Mouse (Mus musculus) liver, embryonic 15.5 days (tissue): ENCODE measurements around the gene Tpk1. TPM values are rescaled to one million over a fixed set of nuclear protein-coding genes. Genes with fewer than 3 reads are reported as not detected.

Experiments
- ATAC-seq: fragments of 200-750 bp; cut with Nextera tagmentation; 2 replicates; pipeline ENCODE4 v1.8.0; 2017; ENCODE audit warnings: moderate number of reproducible peaks, mild to moderate bottlenecking, moderate library complexity; ENCODE audit not compliant: insufficient read depth
- H3K27ac ChIP-seq: fragments of 300-500 bp; sonication (generic); replicated peaks from 2 replicates; pipeline ENCODE4 v1.5.1; 2015; ENCODE audit warnings: mild to moderate bottlenecking, inconsistent platforms
- H3K27me3 ChIP-seq: fragments of 300-500 bp; sonication (generic); 2 replicates; pipeline ENCODE4 v1.6.1; 2015; ENCODE audit warnings: mild to moderate bottlenecking, inconsistent platforms
- H3K36me3 ChIP-seq: fragments of 300-500 bp; sonication (generic); replicated peaks from 2 replicates; pipeline ENCODE4 v1.6.1; 2015; ENCODE audit warnings: moderate library complexity, mild to moderate bottlenecking, inconsistent platforms
- H3K4me1 ChIP-seq: fragments of 300-500 bp; sonication (generic); replicated peaks from 2 replicates; pipeline ENCODE4 v1.6.1; 2015; ENCODE audit warnings: inconsistent platforms
- H3K4me2 ChIP-seq: fragments of 300-500 bp; sonication (generic); 2 replicates; pipeline ENCODE4 v1.6.1; 2015; ENCODE audit warnings: moderate library complexity, mild to moderate bottlenecking, inconsistent platforms
- H3K4me3 ChIP-seq: fragments of 300-500 bp; sonication (generic); replicated peaks from 2 replicates; pipeline ENCODE4 v1.5.1; 2015; ENCODE audit warnings: mild to moderate bottlenecking, inconsistent platforms
- H3K9ac ChIP-seq: fragments of 300-500 bp; sonication (generic); 2 replicates; pipeline ENCODE4 v1.6.1; 2015; ENCODE audit warnings: moderate library complexity, mild to moderate bottlenecking, inconsistent platforms
- H3K9me3 ChIP-seq: fragments of 300-500 bp; sonication (generic); replicated peaks from 2 replicates; pipeline ENCODE4 v1.6.1; 2016; ENCODE audit warnings: inconsistent platforms
- WGBS: fragments of 180-500 bp; shearing (Covaris S2); methylation state at CpG from one replicate; pipeline ENCODE4 v1.1.7; 2015; ENCODE audit warnings: mixed read lengths; ENCODE audit not compliant: insufficient replicate concordance; 5-methylcytosine and 5-hydroxymethylcytosine counted together
- polyA plus RNA-seq: library from polyadenylated mRNA; unstranded; fragments of >200 nt; fragmentation: Nextera tagmentation; extraction: Ambion mirVana; gene quantifications from 2 replicates; pipeline ENCODE4 v1.2.1, GENCODE M21; 2015

Tpk1 gene
- polyA plus RNA-seq, 1 experiment from 2014 or later = 7.2 TPM

DNA sequence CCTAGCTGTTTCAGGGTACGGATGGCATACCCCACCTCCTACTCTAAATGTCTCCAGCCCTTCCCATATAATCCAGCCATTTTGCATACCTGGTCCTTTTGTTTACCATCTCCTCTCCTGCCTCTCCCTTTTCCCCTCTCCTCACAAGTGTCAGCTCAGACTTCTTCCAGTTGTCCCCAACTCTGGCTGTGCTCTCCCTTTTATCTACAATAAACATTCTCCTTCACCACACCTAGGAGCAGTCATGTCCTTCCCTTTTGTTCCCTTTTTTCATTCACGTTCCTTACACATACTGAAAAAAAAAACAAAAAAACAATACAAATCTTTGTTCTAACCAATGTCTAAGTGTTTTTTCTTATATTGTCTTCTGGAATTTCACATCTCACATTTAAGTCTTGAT, 1.6 kb upstream of the Tpk1 start:
- H3K4me1 ChIP-seq = peaks cover 38% of the 10 kb centered on the region
- H3K9me3 ChIP-seq = no peaks in the 10 kb centered on the region
- H3K27ac ChIP-seq = no peak overlapping the region
- ATAC-seq = no peak
- no peaks in the 10 kb centered on the region; the same call in 1 of the 2 replicates for H3K36me3 ChIP-seq
- H3K4me2 ChIP-seq = no peak overlapping the region
- H3K9ac ChIP-seq = no peak overlapping the region
- H3K4me3 ChIP-seq = no peak overlapping the region
- WGBS = 64% methylated on average over 2 of the region's 2 CpGs
- no peaks in the 10 kb centered on the region for H3K27me3 ChIP-seq

DNA sequence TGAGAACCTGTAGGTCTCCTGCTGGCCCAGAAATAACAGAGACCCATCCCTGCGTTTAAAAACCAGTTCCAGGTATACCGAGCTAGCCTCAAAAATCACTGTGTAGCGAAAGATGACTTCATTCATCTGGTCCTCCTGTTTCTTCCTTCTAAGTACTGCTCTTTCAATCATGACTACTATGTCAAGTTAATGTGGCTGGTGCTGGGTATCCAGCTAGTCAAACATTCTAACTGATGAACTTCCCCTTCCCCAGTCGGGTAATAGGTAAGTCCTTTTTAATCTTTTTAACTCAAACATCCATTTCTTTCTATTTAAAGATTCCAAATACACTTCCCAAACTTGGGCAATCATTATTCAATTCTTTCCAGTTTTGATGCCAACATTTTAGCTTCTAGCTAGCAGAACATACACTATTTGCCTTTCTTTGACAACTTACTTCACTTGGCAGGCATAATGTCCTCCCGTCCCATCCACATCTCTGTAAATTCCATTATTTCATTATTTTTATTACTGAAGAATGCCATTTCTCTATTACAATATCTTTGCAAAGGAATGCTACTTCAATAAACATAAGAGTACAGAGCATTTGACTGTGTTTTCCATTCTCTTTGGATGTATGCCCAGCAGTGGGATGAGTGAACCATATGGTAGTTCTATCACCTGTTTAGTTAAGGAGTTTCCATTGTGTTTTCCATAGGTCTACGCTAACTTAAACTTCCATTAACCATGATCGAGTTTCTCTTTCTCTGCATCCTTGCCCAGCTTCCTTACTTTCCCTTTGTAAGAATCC, 728 bp upstream of the Tpk1 start:
- Histone ChIP-seq H3K4me2 (peak overlapping the region; percentile 82), H3K9me3 (no peaks in the 10 kb centered on the region), H3K4me1 (peaks cover 47% of the 10 kb centered on the region), H3K4me3 (peak overlapping the region; percentile 85), H3K27ac (peak overlapping the region; percentile 88; the same call in 1 of the 2 replicates), H3K27me3 (no peaks in the 10 kb centered on the region), H3K9ac (no peak overlapping the region; the same call in 1 of the 2 replicates), H3K36me3 (no peaks in the 10 kb centered on the region; the same call in 1 of the 2 replicates)
- WGBS = 72% methylated on average over 7 of the region's 7 CpGs
- ATAC-seq = no peak

GRCm38 (mm10) chr6:43661822-43662221, 4.3 kb downstream of the Tpk1 start:
- H3K4me1 ChIP-seq = peaks cover 67% of the 10 kb centered on the region

GRCm38 (mm10) chr6:43658290-43658689, 7.8 kb downstream of the Tpk1 start:
- no peaks in the 10 kb centered on the region for H3K27me3 ChIP-seq
- ATAC-seq = peak; percentile 93
- H3K4me1 ChIP-seq = peaks cover 56% of the 10 kb centered on the region
- peak overlapping the region; percentile 60 for H3K27ac ChIP-seq
- WGBS = 16% methylated on average over 4 of the region's 4 CpGs
- H3K36me3 ChIP-seq = no peaks in the 10 kb centered on the region; the same call in 1 of the 2 replicates
- H3K9ac ChIP-seq = no peak overlapping the region
- H3K4me2 ChIP-seq = peak overlapping the region; percentile 45
- H3K4me3 ChIP-seq = no peak overlapping the region
- H3K9me3 ChIP-seq = no peaks in the 10 kb centered on the region

More at GRCm38 (mm10) chr6:43661822-43662221, 4.3 kb downstream of the Tpk1 start:
- Histone ChIP-seq H3K27me3 (no peaks in the 10 kb centered on the region), H3K9ac (no peak overlapping the region), H3K9me3 (no peaks in the 10 kb centered on the region), H3K27ac (no peak overlapping the region), H3K4me2 (no peak overlapping the region), H3K36me3 (no peaks in the 10 kb centered on the region; the same call in 1 of the 2 replicates), H3K4me3 (no peak overlapping the region)
- ATAC-seq = no peak
- 47% methylated on average over 2 of the region's 2 CpGs for WGBS

- no peak overlapping the region for H3K9ac ChIP-seq
- no peaks in the 10 kb centered on the region for H3K9me3 ChIP-seq
- H3K27ac ChIP-seq = peak overlapping the region; percentile 60
- no peaks in the 10 kb centered on the region for H3K27me3 ChIP-seq
- 57% methylated on average over 3 of the region's 3 CpGs for WGBS
- no peaks in the 10 kb centered on the region for H3K36me3 ChIP-seq
- peak; percentile 41; the same call in 1 of the 2 replicates for ATAC-seq
- no peak overlapping the region for H3K4me3 ChIP-seq
- H3K4me2 ChIP-seq = peak overlapping the region; percentile 45
- H3K4me1 ChIP-seq = peaks cover 53% of the 10 kb centered on the region
Observed at GRCm38 (mm10) chr6:43657845-43658244, 8.2 kb downstream of the Tpk1 start.

GRCm38 (mm10) chr6:43654876-43655456, 11.1 kb downstream of the Tpk1 start:
- H3K36me3 ChIP-seq = no peaks in the 10 kb centered on the region
- H3K4me2 ChIP-seq = no peak overlapping the region
- 0 out of 2 replicates have a peak overlapping the region, but pooled peaks have one; percentile 16 for H3K27ac ChIP-seq
- no peaks in the 10 kb centered on the region for H3K27me3 ChIP-seq
- H3K9ac ChIP-seq = no peak overlapping the region
- ATAC-seq = no peak
- no peak overlapping the region for H3K4me3 ChIP-seq
- no peaks in the 10 kb centered on the region for H3K9me3 ChIP-seq
- WGBS = 63% methylated on average over 8 of the region's 8 CpGs
- peaks cover 29% of the 10 kb centered on the region for H3K4me1 ChIP-seq

- Histone ChIP-seq H3K27ac (no peak overlapping the region), H3K9ac (no peak overlapping the region), H3K27me3 (no peaks in the 10 kb centered on the region), H3K9me3 (no peaks in the 10 kb centered on the region), H3K4me2 (no peak overlapping the region), H3K4me3 (no peak overlapping the region), H3K4me1 (no peaks in the 10 kb centered on the region), H3K36me3 (no peaks in the 10 kb centered on the region)
- WGBS = 73% methylated on average over 2 of the region's 2 CpGs
- no peak for ATAC-seq
Observed at GRCm38 (mm10) chr6:43649516-43649915, 16.6 kb downstream of the Tpk1 start.

- Histone ChIP-seq H3K27ac (no peak overlapping the region), H3K4me1 (no peaks in the 10 kb centered on the region), H3K9ac (no peak overlapping the region), H3K27me3 (no peaks in the 10 kb centered on the region), H3K9me3 (no peaks in the 10 kb centered on the region), H3K4me3 (no peak overlapping the region), H3K4me2 (no peak overlapping the region), H3K36me3 (no peaks in the 10 kb centered on the region)
- WGBS = 43% methylated on average over 2 of the region's 2 CpGs
- no peak for ATAC-seq
Observed at GRCm38 (mm10) chr6:43645674-43646073, 20.4 kb downstream of the Tpk1 start.

- Histone ChIP-seq H3K4me1 (no peaks in the 10 kb centered on the region), H3K27me3 (no peaks in the 10 kb centered on the region), H3K9ac (no peak overlapping the region), H3K4me3 (no peak overlapping the region), H3K9me3 (no peaks in the 10 kb centered on the region), H3K4me2 (no peak overlapping the region), H3K27ac (no peak overlapping the region), H3K36me3 (no peaks in the 10 kb centered on the region)
- ATAC-seq = no peak
- WGBS = 46% methylated on average over 1 of the region's 1 CpGs
Observed at GRCm38 (mm10) chr6:43645105-43645504, 21.0 kb downstream of the Tpk1 start.

- no peak for ATAC-seq
- Histone ChIP-seq H3K4me2 (no peak overlapping the region), H3K9me3 (no peaks in the 10 kb centered on the region), H3K4me1 (no peaks in the 10 kb centered on the region), H3K4me3 (no peak overlapping the region), H3K27ac (no peak overlapping the region), H3K36me3 (no peaks in the 10 kb centered on the region), H3K27me3 (no peaks in the 10 kb centered on the region), H3K9ac (no peak overlapping the region)
- WGBS = 63% methylated on average over 6 of the region's 6 CpGs
Observed at GRCm38 (mm10) chr6:43643718-43644117, 22.4 kb downstream of the Tpk1 start.

DNA sequence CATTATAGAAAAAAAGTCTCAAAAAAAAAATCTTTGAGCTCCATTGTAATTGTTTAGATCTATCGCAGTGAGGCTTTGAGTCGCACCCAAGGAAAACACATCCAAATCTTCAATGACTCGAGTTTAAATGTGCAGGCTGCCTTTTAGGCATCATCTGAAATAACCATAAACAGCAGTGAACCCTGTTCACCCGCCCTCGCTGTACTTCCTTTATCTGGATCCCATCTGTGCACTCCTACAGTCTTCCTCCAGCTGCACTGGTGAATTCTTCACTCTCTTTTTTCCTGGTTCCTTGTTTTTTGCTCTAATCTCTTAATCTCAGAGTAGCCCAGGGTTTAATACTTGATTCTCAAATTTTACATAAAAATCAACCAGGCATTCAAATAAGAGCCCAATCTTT, 23.7 kb downstream of the Tpk1 start:
- no peaks in the 10 kb centered on the region for H3K4me1 ChIP-seq
- 42% methylated on average over 5 of the region's 5 CpGs for whole genome bisulfite sequencing
- H3K9ac ChIP-seq = no peak overlapping the region
- H3K4me3 ChIP-seq = no peak overlapping the region
- H3K4me2 ChIP-seq = no peak overlapping the region
- no peaks in the 10 kb centered on the region for H3K27me3 ChIP-seq
- no peaks in the 10 kb centered on the region for H3K9me3 ChIP-seq
- no peak overlapping the region for H3K27ac ChIP-seq
- ATAC-seq = no peak
- H3K36me3 ChIP-seq = no peaks in the 10 kb centered on the region
